Mouse (Mus musculus): ENCODE results near the gene Glud1. TPM values are rescaled to one million over a fixed set of nuclear protein-coding genes. Genes with fewer than 3 reads are reported as not detected.

Gene Glud1
- polyA plus RNA-seq, 1 experiment = 95.8 TPM

DNA sequence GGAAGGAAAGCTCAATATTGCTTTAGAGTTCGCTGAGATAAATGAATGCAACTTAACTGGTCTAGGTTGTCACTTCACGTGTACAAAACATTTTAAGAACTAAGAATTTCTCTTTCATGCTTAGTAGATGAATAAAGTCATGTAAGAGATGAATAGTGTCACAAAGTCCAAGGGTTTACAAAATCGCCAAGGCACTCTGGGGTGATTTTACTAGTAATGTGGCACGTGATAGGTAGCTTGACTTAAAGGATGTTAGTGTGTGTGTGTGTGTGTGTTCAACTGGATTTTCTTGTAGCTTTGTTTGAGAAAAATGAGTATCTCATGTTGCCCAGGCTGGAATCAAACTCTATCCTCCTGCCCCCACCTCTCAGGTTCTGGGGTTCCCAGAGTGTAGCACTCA, 1.3 kb upstream of the Glud1 start:
- TF ChIP-seq CEBPB (IDR thresholded peaks at IDR 0.05; ENCODE audit: insufficient read depth, poor library complexity, severe bottlenecking) (no peak), TCF12 (IDR thresholded peaks at IDR 0.05; ENCODE audit: insufficient read depth, poor library complexity, severe bottlenecking) (no peak), MYOD1 (IDR thresholded peaks at IDR 0.05; ENCODE audit: control insufficient read depth in 1 of 3, insufficient read length in 2 of 3, low read depth in 2 of 3) (no peak), USF1 (IDR thresholded peaks at IDR 0.05; ENCODE audit: low read depth) (no peak), MAX (IDR thresholded peaks at IDR 0.05; ENCODE audit: low read depth) (no peak), SRF (IDR thresholded peaks at IDR 0.05; ENCODE audit: control insufficient read depth, insufficient read length, low read depth) (no peak), E2F4 (IDR thresholded peaks at IDR 0.05; ENCODE audit: insufficient read depth) (no peak), MYOG (IDR thresholded peaks at IDR 0.05; ENCODE audit: control insufficient read depth in 1 of 3, insufficient read depth in 1 of 3, insufficient read length in 2 of 3, low read depth in 2 of 3) (no peak), POLR2AphosphoS2 (IDR thresholded peaks at IDR 0.05; ENCODE audit: insufficient read length, low read depth) (no peak), POLR2A (IDR thresholded peaks at IDR 0.05; ENCODE audit: insufficient read length, low read depth) (no peak), REST (IDR thresholded peaks at IDR 0.05; ENCODE audit: insufficient read depth, insufficient read length) (no peak), TCF3 (IDR thresholded peaks at IDR 0.05; ENCODE audit: insufficient read length, low read depth) (no peak)
- Histone ChIP-seq H3K27me3 (ENCODE audit: control insufficient read depth, insufficient read depth, insufficient read length) (no peaks in the 10 kb centered on the region), H3K4me3 (peak overlapping the region; percentile 65), H3ac (ENCODE audit: control insufficient read depth, insufficient read length) (no peak overlapping the region), H3K79me2 (ENCODE audit: control insufficient read depth, insufficient read depth) (peaks cover 34% of the 10 kb centered on the region), H3K4me2 (ENCODE audit: low read depth) (peak overlapping the region; percentile 90), H3K36me3 (ENCODE audit: control insufficient read depth, insufficient read depth) (peaks cover 12% of the 10 kb centered on the region)

DNA sequence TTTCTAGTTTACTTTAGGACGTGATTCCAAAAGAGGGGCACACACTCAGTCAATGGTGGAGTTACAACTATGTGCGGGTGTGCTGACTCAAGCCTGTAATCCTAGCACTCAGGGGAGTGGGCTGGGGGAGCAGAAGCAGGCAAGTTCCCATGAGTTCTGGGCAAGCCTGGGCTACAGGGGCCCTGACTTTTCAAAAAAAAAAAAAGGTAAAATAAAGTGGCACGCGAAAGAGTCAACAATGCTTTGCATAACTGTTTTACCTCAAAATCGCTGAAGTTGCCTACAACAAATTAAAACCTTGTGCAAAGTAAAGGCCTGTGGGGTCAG, 657 bp upstream of the Glud1 start:
- Histone ChIP-seq H3ac (ENCODE audit: control insufficient read depth, insufficient read length) (peak overlapping the region; percentile 54), H3K36me3 (ENCODE audit: control insufficient read depth, insufficient read depth) (peaks cover 12% of the 10 kb centered on the region), H3K27me3 (ENCODE audit: control insufficient read depth, insufficient read depth, insufficient read length) (no peaks in the 10 kb centered on the region), H3K79me2 (ENCODE audit: control insufficient read depth, insufficient read depth) (peaks cover 40% of the 10 kb centered on the region), H3K4me2 (ENCODE audit: low read depth) (peak overlapping the region; percentile 90), H3K4me3 (peak overlapping the region; percentile 65)
- TF ChIP-seq TCF3 (IDR thresholded peaks at IDR 0.05; ENCODE audit: insufficient read length, low read depth) (no peak), E2F4 (IDR thresholded peaks at IDR 0.05; ENCODE audit: insufficient read depth) (no peak), MAX (IDR thresholded peaks at IDR 0.05; ENCODE audit: low read depth) (no peak), TCF12 (IDR thresholded peaks at IDR 0.05; ENCODE audit: insufficient read depth, poor library complexity, severe bottlenecking) (no peak), USF1 (IDR thresholded peaks at IDR 0.05; ENCODE audit: low read depth) (no peak), SRF (IDR thresholded peaks at IDR 0.05; ENCODE audit: control insufficient read depth, insufficient read length, low read depth) (no peak), MYOD1 (IDR thresholded peaks at IDR 0.05; ENCODE audit: control insufficient read depth in 1 of 3, insufficient read length in 2 of 3, low read depth in 2 of 3) (no peak)

DNA sequence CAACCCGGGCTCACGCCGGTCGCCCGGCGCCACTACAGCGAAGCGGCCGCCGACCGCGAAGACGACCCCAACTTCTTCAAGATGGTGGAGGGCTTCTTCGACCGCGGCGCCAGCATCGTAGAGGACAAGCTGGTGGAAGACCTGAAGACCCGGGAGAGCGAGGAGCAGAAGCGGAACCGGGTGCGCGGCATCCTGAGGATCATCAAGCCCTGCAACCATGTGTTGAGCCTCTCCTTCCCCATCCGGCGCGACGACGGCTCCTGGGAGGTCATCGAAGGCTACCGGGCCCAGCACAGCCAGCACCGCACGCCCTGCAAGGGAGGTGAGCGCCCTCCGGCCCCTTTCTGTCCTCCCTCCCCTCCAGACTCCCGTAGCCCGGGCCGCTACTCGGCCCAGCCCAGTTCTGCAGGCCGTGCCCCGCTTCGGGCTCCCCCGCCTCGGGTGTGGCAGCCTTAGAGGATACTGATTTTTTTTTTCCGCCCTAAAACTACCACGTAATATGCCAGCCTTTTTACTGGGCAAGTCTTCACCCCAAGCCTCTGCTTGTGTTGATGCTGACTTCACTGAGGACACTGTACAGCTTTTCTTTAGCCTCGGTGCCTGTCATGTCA, 599 bp downstream of the Glud1 start:
- H3ac ChIP-seq (ENCODE audit: control insufficient read depth, insufficient read length) = peak overlapping the region; percentile 54
- TF ChIP-seq MYOG (IDR thresholded peaks at IDR 0.05; ENCODE audit: control insufficient read depth in 1 of 3, insufficient read depth in 1 of 3, insufficient read length in 2 of 3, low read depth in 2 of 3) = peak in 1 of 3 experiments; percentile 9
- TF ChIP-seq E2F4 (IDR thresholded peaks at IDR 0.05; ENCODE audit: insufficient read depth) = no peak
- H3K4me2 ChIP-seq (ENCODE audit: low read depth) = peak overlapping the region; percentile 76
- no peaks in the 10 kb centered on the region for H3K27me3 ChIP-seq (ENCODE audit: control insufficient read depth, insufficient read depth, insufficient read length)
- H3K4me3 ChIP-seq = peak overlapping the region; percentile 65
- H3K36me3 ChIP-seq (ENCODE audit: control insufficient read depth, insufficient read depth) = peaks cover 12% of the 10 kb centered on the region
- peaks cover 52% of the 10 kb centered on the region for H3K79me2 ChIP-seq (ENCODE audit: control insufficient read depth, insufficient read depth)

DNA sequence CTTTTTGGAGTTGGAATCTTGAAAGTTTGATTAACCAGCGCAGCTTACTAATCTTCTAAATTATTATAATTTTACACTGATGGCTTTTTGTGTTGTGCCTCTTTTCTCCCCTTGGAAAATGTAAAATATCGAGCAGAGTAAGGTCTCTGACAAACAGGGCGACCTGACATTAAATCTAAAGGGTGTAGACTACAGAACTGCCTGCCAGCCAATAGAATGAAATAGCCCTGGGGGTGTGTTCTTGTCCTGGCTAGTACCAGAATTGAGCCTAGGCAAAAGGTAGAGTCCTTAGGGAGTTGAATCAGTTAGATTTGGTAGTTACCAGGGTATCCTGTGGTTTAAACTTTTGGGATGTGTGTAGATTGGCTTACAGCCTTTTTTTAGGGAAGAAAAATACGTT, 1.2 kb downstream of the Glud1 start:
- TF ChIP-seq REST (IDR thresholded peaks at IDR 0.05; ENCODE audit: insufficient read depth, insufficient read length) (no peak), USF1 (IDR thresholded peaks at IDR 0.05; ENCODE audit: low read depth) (no peak), TCF12 (IDR thresholded peaks at IDR 0.05; ENCODE audit: insufficient read depth, poor library complexity, severe bottlenecking) (no peak), E2F4 (IDR thresholded peaks at IDR 0.05; ENCODE audit: insufficient read depth) (no peak), CEBPB (IDR thresholded peaks at IDR 0.05; ENCODE audit: insufficient read depth, poor library complexity, severe bottlenecking) (no peak), POLR2A (IDR thresholded peaks at IDR 0.05; ENCODE audit: insufficient read length, low read depth) (no peak), MYOD1 (IDR thresholded peaks at IDR 0.05; ENCODE audit: control insufficient read depth in 1 of 3, insufficient read length in 2 of 3, low read depth in 2 of 3) (no peak)
- Histone ChIP-seq H3K4me2 (ENCODE audit: low read depth) (peak overlapping the region; percentile 76), H3K27me3 (ENCODE audit: control insufficient read depth, insufficient read depth, insufficient read length) (no peaks in the 10 kb centered on the region), H3K4me3 (peak overlapping the region; percentile 65), H3ac (ENCODE audit: control insufficient read depth, insufficient read length) (peak overlapping the region; percentile 54), H3K79me2 (ENCODE audit: control insufficient read depth, insufficient read depth) (peaks cover 58% of the 10 kb centered on the region), H3K36me3 (ENCODE audit: control insufficient read depth, insufficient read depth) (peaks cover 10% of the 10 kb centered on the region)

DNA sequence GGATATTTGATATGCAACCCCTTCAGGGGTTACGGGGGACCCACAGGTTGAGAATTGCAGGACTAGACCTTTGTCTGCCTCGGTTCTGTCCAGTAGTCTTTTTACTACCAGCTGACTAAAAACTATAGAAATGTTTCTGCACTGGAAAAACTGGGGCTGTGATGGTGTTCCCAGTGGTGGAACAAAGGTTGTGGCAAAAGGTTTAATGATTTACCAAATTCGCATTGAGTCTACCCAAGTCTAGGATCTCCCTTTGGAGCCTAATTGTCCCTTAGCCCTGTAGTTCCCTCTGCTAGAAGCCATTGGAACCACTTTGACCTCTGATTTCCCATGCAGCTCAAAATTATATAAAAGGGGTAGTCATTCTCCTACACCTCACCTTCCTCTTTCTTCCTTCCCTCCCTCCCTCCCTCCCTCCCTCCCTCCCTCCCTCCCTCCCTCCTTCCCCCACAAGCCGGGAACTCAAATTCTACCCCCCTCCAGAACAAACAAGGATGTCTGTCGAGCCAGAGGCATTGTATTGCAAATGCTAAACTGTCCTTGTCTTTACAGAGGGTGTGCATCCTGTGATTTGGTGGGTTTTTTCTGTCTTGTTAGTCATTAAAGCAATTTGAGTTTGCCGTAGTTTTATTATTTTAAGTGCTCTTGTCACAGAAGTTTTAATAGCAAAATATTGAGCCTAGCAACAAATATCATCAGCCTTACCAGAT, 2.0 kb downstream of the Glud1 start:
- Histone ChIP-seq H3ac (ENCODE audit: control insufficient read depth, insufficient read length) (no peak overlapping the region), H3K4me3 (peak overlapping the region; percentile 65), H3K4me2 (ENCODE audit: low read depth) (peak overlapping the region; percentile 76), H3K27me3 (ENCODE audit: control insufficient read depth, insufficient read depth, insufficient read length) (no peaks in the 10 kb centered on the region), H3K36me3 (ENCODE audit: control insufficient read depth, insufficient read depth) (peaks cover 2% of the 10 kb centered on the region), H3K79me2 (ENCODE audit: control insufficient read depth, insufficient read depth) (peaks cover 66% of the 10 kb centered on the region)
- TF ChIP-seq TCF3 (IDR thresholded peaks at IDR 0.05; ENCODE audit: insufficient read length, low read depth) (no peak), TCF12 (IDR thresholded peaks at IDR 0.05; ENCODE audit: insufficient read depth, poor library complexity, severe bottlenecking) (no peak), MYOD1 (IDR thresholded peaks at IDR 0.05; ENCODE audit: control insufficient read depth in 1 of 3, insufficient read length in 2 of 3, low read depth in 2 of 3) (no peak), MYOG (IDR thresholded peaks at IDR 0.05; ENCODE audit: control insufficient read depth in 1 of 3, insufficient read depth in 1 of 3, insufficient read length in 2 of 3, low read depth in 2 of 3) (no peak), USF1 (IDR thresholded peaks at IDR 0.05; ENCODE audit: low read depth) (no peak), POLR2A (IDR thresholded peaks at IDR 0.05; ENCODE audit: insufficient read length, low read depth) (no peak), MAX (IDR thresholded peaks at IDR 0.05; ENCODE audit: low read depth) (no peak), E2F4 (IDR thresholded peaks at IDR 0.05; ENCODE audit: insufficient read depth) (no peak), POLR2AphosphoS2 (IDR thresholded peaks at IDR 0.05; ENCODE audit: insufficient read length, low read depth) (no peak), SRF (IDR thresholded peaks at IDR 0.05; ENCODE audit: control insufficient read depth, insufficient read length, low read depth) (no peak), REST (IDR thresholded peaks at IDR 0.05; ENCODE audit: insufficient read depth, insufficient read length) (no peak), CEBPB (IDR thresholded peaks at IDR 0.05; ENCODE audit: insufficient read depth, poor library complexity, severe bottlenecking) (no peak)

Data from myocyte (in vitro differentiated cells).